Mouse (Mus musculus): ENCODE data around the gene Ddx47.

GRCm38 (mm10) chr6:134962518-134962893 lies 48.9 kb upstream of the Ddx47 start:
- TF ChIP-seq CTCF (IDR thresholded peaks at IDR 0.05; ENCODE audit: low read depth) (no peak), EP300 (IDR thresholded peaks at IDR 0.05; ENCODE audit: low read depth) (no peak)
